Mouse (Mus musculus): ENCODE results near the gene Dmd.

GRCm38 (mm10) chrX:82901515-82901914 is 47.2 kb upstream of the Dmd start:
- no peak for TF ChIP-seq CTCF (IDR thresholded peaks at IDR 0.05; ENCODE audit: extremely low read depth, insufficient read depth, low read length)
- no peak for TF ChIP-seq POLR2A (IDR thresholded peaks at IDR 0.05; ENCODE audit: extremely low read depth, insufficient read depth, low read length)

Measured in cortical plate, adult 2 months (tissue).